Mouse (Mus musculus) CH12.LX (cell line): ENCODE measurements around the gene Nudt12. TPM values are rescaled to one million over a fixed set of nuclear protein-coding genes. Genes with fewer than 3 reads are reported as not detected.

Experiments used
- DNase-seq: peaks from one replicate; pipeline ENCODE4 v3.0.0-alpha.2; 2013; ENCODE audit errors: extremely low read depth
- H3K27ac ChIP-seq: 2 replicates; pipeline ENCODE4 v1.5.1; 2012; ENCODE audit warnings: low read depth, mild to moderate bottlenecking, control low read depth, moderate library complexity; ENCODE audit not compliant: insufficient read depth
- H3K27me3 ChIP-seq: replicated peaks from 2 replicates; pipeline ENCODE3; 2012; ENCODE audit warnings: inconsistent platforms
- H3K36me3 ChIP-seq, 2 experiments: replicated peaks in 1 of 2; 2 replicates each; pipeline versions ENCODE3 to v1.6.1; 2012; ENCODE audit warnings: inconsistent platforms in 1 of 2, low read length in 1 of 2, mild to moderate bottlenecking in 1 of 2, mixed read lengths in 1 of 2, moderate library complexity in 1 of 2; ENCODE audit not compliant: control insufficient read depth in 1 of 2, insufficient read depth in 1 of 2
- H3K4me1 ChIP-seq, 2 experiments: 2 replicates each; pipeline ENCODE4 v1.6.1; 2012; ENCODE audit warnings: inconsistent platforms in 1 of 2, moderate library complexity in 1 of 2; ENCODE audit not compliant: insufficient read depth in 2 of 2, control insufficient read depth in 1 of 2
- H3K4me2 ChIP-seq: 2 replicates; pipeline ENCODE4 v1.6.1; 2012; ENCODE audit warnings: low read depth, mild to moderate bottlenecking, control low read depth; ENCODE audit not compliant: poor library complexity, insufficient read depth, severe bottlenecking
- H3K4me3 ChIP-seq, 3 experiments: fragments of 150-350 bp in 1 of 3; sonication (generic) in 1 of 3; replicated peaks in 1 of 3; 2 replicates each; pipeline versions ENCODE3 to v1.5.1; 2011 to 2012; ENCODE audit warnings: low read depth in 2 of 3, low read length in 2 of 3, mild to moderate bottlenecking in 2 of 3, moderate library complexity in 2 of 3, control low read depth in 1 of 3, improper control_type of control experiment in 1 of 3, inconsistent platforms in 1 of 3, mixed read lengths in 1 of 3; ENCODE audit not compliant: poor library complexity in 1 of 3
- H3K79me2 ChIP-seq: replicated peaks from 2 replicates; pipeline ENCODE4 v1.6.1; 2012; ENCODE audit warnings: mild to moderate bottlenecking, moderate library complexity; ENCODE audit not compliant: control insufficient read depth, poor library complexity, insufficient read depth, severe bottlenecking; ENCODE audit errors: extremely low read depth
- H3K9ac ChIP-seq: 2 replicates; pipeline ENCODE4 v1.6.1; 2012; ENCODE audit warnings: low read depth, mild to moderate bottlenecking, control low read depth, moderate library complexity; ENCODE audit not compliant: insufficient read depth
- H3K9me3 ChIP-seq: replicated peaks from 2 replicates; pipeline ENCODE3; 2012; ENCODE audit warnings: low read length, inconsistent platforms, mixed read lengths
- CHD1 ChIP-seq: IDR thresholded peaks from 2 replicates; pipeline ENCODE4 v1.6.1; 2012; ENCODE audit warnings: low read depth, low read length, improper control_type of control experiment, inconsistent platforms
- CHD2 ChIP-seq: IDR thresholded peaks from 2 replicates; pipeline ENCODE4 v1.6.1; 2011; ENCODE audit warnings: low read length, improper control_type of control experiment
- ETS1 ChIP-seq: conservative IDR thresholded peaks from 2 replicates; pipeline ENCODE4 v1.6.1; 2012; ENCODE audit warnings: low read depth, mild to moderate bottlenecking, inconsistent platforms, low read length, improper control_type of control experiment, moderate library complexity
- GABPA ChIP-seq: IDR thresholded peaks from 2 replicates; pipeline ENCODE4 v1.6.1; 2012; ENCODE audit warnings: low read depth, low read length, improper control_type of control experiment, inconsistent platforms; ENCODE audit not compliant: insufficient replicate concordance
- IRF4 ChIP-seq: IDR thresholded peaks from 2 replicates; pipeline ENCODE4 v1.6.1; 2014; ENCODE audit warnings: low read depth, mild to moderate bottlenecking, inconsistent platforms, low read length, improper control_type of control experiment
- JUND ChIP-seq: conservative IDR thresholded peaks from 2 replicates; pipeline ENCODE4 v1.6.1; 2011; ENCODE audit warnings: low read depth, low read length, improper control_type of control experiment
- MAFK ChIP-seq: IDR thresholded peaks from 2 replicates; pipeline ENCODE4 v1.6.1; 2011; ENCODE audit warnings: low read length, improper control_type of control experiment; ENCODE audit not compliant: insufficient replicate concordance
- MAZ ChIP-seq: IDR thresholded peaks from 2 replicates; pipeline ENCODE4 v1.6.1; 2012; ENCODE audit warnings: low read depth, mild to moderate bottlenecking, inconsistent platforms, low read length, improper control_type of control experiment, moderate library complexity
- MXI1 ChIP-seq: IDR thresholded peaks from 2 replicates; pipeline ENCODE4 v1.6.1; 2011; ENCODE audit warnings: mild to moderate bottlenecking, low read depth, low read length, improper control_type of control experiment
- MYC ChIP-seq: IDR thresholded peaks from 2 replicates; pipeline ENCODE4 v1.6.1; 2011; ENCODE audit warnings: low read depth, mild to moderate bottlenecking, improper control_type of control experiment, low read length
- NELFE ChIP-seq: IDR thresholded peaks from 2 replicates; pipeline ENCODE4 v1.6.1; 2011; ENCODE audit warnings: low read depth, low read length, improper control_type of control experiment
- NRF1 ChIP-seq: IDR thresholded peaks from 2 replicates; pipeline ENCODE4 v1.6.1; 2014; ENCODE audit warnings: low read depth, mild to moderate bottlenecking, inconsistent platforms, low read length, improper control_type of control experiment, moderate library complexity
- RAD21 ChIP-seq: IDR thresholded peaks from 2 replicates; pipeline ENCODE4 v1.6.1; 2011; ENCODE audit warnings: low read depth, mild to moderate bottlenecking, low read length, improper control_type of control experiment, moderate library complexity
- RCOR1 ChIP-seq: conservative IDR thresholded peaks from 2 replicates; pipeline ENCODE4 v1.6.1; 2012; ENCODE audit warnings: low read depth, mild to moderate bottlenecking, inconsistent platforms, low read length, improper control_type of control experiment
- SIN3A ChIP-seq: IDR thresholded peaks from 2 replicates; pipeline ENCODE4 v1.6.1; 2012; ENCODE audit warnings: low read length, improper control_type of control experiment, inconsistent platforms
- SMC3 ChIP-seq: IDR thresholded peaks from 2 replicates; pipeline ENCODE4 v1.6.1; 2011; ENCODE audit warnings: low read depth, low read length, improper control_type of control experiment
- TBP ChIP-seq: conservative IDR thresholded peaks from 2 replicates; pipeline ENCODE4 v1.6.1; 2011; ENCODE audit warnings: low read depth, low read length, improper control_type of control experiment
- TCF12 ChIP-seq: IDR thresholded peaks from 2 replicates; pipeline ENCODE4 v1.6.1; 2014; ENCODE audit warnings: low read depth, mild to moderate bottlenecking, inconsistent platforms, low read length, improper control_type of control experiment
- UBTF ChIP-seq: IDR thresholded peaks from 2 replicates; pipeline ENCODE4 v1.6.1; 2012; ENCODE audit warnings: low read depth, mild to moderate bottlenecking, inconsistent platforms, low read length, improper control_type of control experiment, moderate library complexity
- ZKSCAN1 ChIP-seq: IDR thresholded peaks from 2 replicates; pipeline ENCODE4 v1.6.1; 2012; ENCODE audit warnings: low read depth, inconsistent platforms, low read length, improper control_type of control experiment, borderline replicate concordance
- dilution Hi-C: fragments of 300-500 bp; cut with MboI; formaldehyde crosslinking; loops from 2 replicates; pipeline ENCODE4 v1.14.3; 2020; ENCODE audit warnings: low sequenced_read_pairs; ENCODE audit not compliant: extremely low pct_unique_long_range_greater_than_20kb, extremely low pct_ligation_motif_present
- in situ Hi-C: fragments of 300-500 bp; cut with MboI; formaldehyde crosslinking; loops from 3 replicates; pipeline ENCODE4 v1.14.3; 2019; ENCODE audit warnings: low sequenced_read_pairs, low pct_ligation_motif_present, low pct_unique_long_range_greater_than_20kb, mixed read lengths
- polyA plus RNA-seq: library from polyadenylated mRNA; unstranded; fragments of >175 nt; gene quantifications from 2 replicates; pipeline ENCODE4 v1.2.1, GENCODE M21; 2012; ENCODE audit warnings: low read depth; ENCODE audit not compliant: insufficient read length
- total RNA-seq, 2 experiments: library from RNA; depleted of rRNA; stranded (reverse); fragments of 300-350 nt in 1 of 2; fragments of >200 nt in 1 of 2; gene quantifications; 2 replicates each; pipeline ENCODE4 v1.2.3; 2012 to 2014

Nudt12 gene
- total and polyA plus RNA-seq, 3 experiments = not detected

DNA sequence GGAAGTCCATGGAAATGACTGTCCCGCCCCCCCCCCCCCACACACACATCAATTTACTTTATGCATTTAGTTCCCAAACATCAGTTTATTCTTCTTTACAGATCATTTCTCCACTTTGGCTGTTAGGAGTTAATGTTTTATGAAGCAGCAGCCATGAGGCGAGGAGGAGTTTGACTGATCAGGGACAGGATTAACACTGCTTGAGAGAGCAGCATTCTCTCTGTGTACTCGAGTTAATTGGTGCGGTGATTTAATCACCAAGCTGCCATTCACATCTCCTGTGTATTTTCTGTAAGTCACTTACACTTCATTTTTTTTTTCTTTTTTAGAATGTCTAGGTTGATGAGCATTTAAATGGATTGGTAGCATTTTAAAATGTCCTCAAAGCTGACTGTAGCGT, 10.8 kb upstream of the Nudt12 start:
- in situ Hi-C loops = no loop called here
- H3K9me3 ChIP-seq = peaks cover 41% of the 10 kb centered on the region
- no peak overlapping the region for H3K27ac ChIP-seq
- dilution Hi-C loops = no loop called here
- H3K79me2 ChIP-seq = no peaks in the 10 kb centered on the region
- TF ChIP-seq MYC (no peak), RAD21 (no peak), CHD2 (no peak), NELFE (no peak), UBTF (no peak), NRF1 (no peak)
- TF ChIP-seq, all 38 proteins: peak for 0
- H3K36me3 ChIP-seq = no peaks in the 10 kb centered on the region
- H3K4me2 ChIP-seq = no peak overlapping the region
- no peaks in the 10 kb centered on the region for H3K4me1 ChIP-seq
- no peaks in the 10 kb centered on the region for H3K27me3 ChIP-seq
- H3K4me3 ChIP-seq = no peak overlapping the region
- no peak for DNase-seq
- no peak overlapping the region for H3K9ac ChIP-seq

DNA sequence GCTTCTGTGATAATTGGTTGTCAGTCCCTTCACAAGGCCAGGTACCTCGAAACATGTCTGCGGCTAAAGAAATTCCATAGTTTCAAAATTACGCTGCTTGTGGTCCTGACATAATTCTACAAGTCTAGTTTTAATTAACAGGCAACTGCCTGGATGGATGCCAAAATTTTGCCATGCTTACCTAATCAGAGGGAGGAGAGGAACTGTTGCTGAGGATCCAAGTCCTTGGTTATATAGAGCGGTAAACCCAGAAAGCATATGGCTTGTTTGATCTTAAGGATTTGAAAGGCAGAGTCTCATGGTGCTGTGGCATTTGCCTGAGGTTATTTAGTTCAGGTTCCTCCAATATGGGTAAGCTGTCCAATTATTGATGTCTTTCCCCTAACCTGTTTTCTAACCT, 5.5 kb upstream of the Nudt12 start:
- TF ChIP-seq TCF12 = no peak
- no peak for TF ChIP-seq RAD21
- TF ChIP-seq MAZ = no peak
- TF ChIP-seq ETS1 = no peak
- TF ChIP-seq SMC3 = no peak
- no peak for TF ChIP-seq UBTF
- no peak for TF ChIP-seq IRF4
- TF ChIP-seq SIN3A = no peak
- no peak for TF ChIP-seq CHD2
- TF ChIP-seq CHD1 = no peak
- no peak for TF ChIP-seq NRF1
- no peak for TF ChIP-seq TBP
- no peak for TF ChIP-seq RCOR1
- no peak for TF ChIP-seq MAFK
- TF ChIP-seq JUND = no peak
- TF ChIP-seq ZKSCAN1 = no peak
- TF ChIP-seq GABPA = no peak
- no peak for TF ChIP-seq MXI1
- H3K36me3 ChIP-seq = no peaks in the 10 kb centered on the region
- H3K4me1 ChIP-seq = no peaks in the 10 kb centered on the region
- dilution Hi-C loops (no loop called here), in situ Hi-C loops (no loop called here)
- no peak overlapping the region for H3K4me2 ChIP-seq
- peaks cover 65% of the 10 kb centered on the region for H3K9me3 ChIP-seq
- H3K27me3 ChIP-seq = no peaks in the 10 kb centered on the region
- no peaks in the 10 kb centered on the region for H3K79me2 ChIP-seq
- H3K9ac ChIP-seq = no peak overlapping the region
- H3K4me3 ChIP-seq = no peak overlapping the region
- DNase-seq = no peak
- no peak overlapping the region for H3K27ac ChIP-seq
